Comparison of ENCODE assay signal across 31 mouse cellular contexts in genomic region chr4:55805255-55806051, GRCm38 (mm10).
DNase-seq lines count a peak whose midpoint lies in the region; ATAC-seq and TF ChIP-seq lines count a peak whose summit lies in the region.
"Had no signal": no experiment of that assay in that cellular context is flagged by ENCODE, and none has a peak within 500 bp of the region (broad histone marks: within the 10 kb centered on the region; RNA-seq: fewer than 3 reads in every experiment).

No protein-coding gene starts in this region.

- intact Hi-C loops in gastrocnemius, adult 2 months (cut with DNase I): no loop called here

- peak; percentile 45 for DNase-seq in layer of hippocampus, adult 9-11 months
- DNase-seq in layer of hippocampus, adult 11-12 months (ENCODE audit: low spot score): no peak
- DNase-seq in adipocyte (ENCODE audit: low spot score): peak; percentile 12
- DNase-seq in gastrocnemius, postnatal 10 days: no peak
- no peak for DNase-seq in gastrocnemius, adult 2 months
- DNase-seq: adrenal gland, adult 2 months; B cell, adult 2 months; cerebellum, adult 11-12 months; cerebellum, adult 9-11 months; forebrain, postnatal 0 days; gastrocnemius, postnatal 36 days; heart, postnatal 10 days; kidney, postnatal 14 days; liver, embryonic 13.5 days; lung, adult 2 months; lung, postnatal 10 days; right cerebral cortex, postnatal 4 days had no signal

- no peak for TF ChIP-seq POLR2A in bone marrow, adult 2 months (IDR thresholded peaks at IDR 0.05; ENCODE audit: borderline replicate concordance, control insufficient read depth, low read depth, low read length)

- H3K79me2 ChIP-seq in macrophage (ENCODE audit: inconsistent target): no peaks in the 10 kb centered on the region

- H3K36me3 ChIP-seq in macrophage (ENCODE audit: inconsistent target): no peaks in the 10 kb centered on the region
- H3K36me3 ChIP-seq: embryonic facial prominence, embryonic 10.5 days; embryonic facial prominence, embryonic 15.5 days; forebrain, embryonic 12.5 days; heart, embryonic 13.5 days; hindbrain, embryonic 12.5 days; limb, embryonic 13.5 days; liver, embryonic 13.5 days; midbrain, embryonic 15.5 days; neural tube, embryonic 12.5 days had no signal

- H3K4me1 ChIP-seq in bone marrow, adult 2 months (ENCODE audit: control insufficient read depth, insufficient read depth, low read length): no peaks in the 10 kb centered on the region
- H3K4me1 ChIP-seq: embryonic facial prominence, embryonic 10.5 days; embryonic facial prominence, embryonic 15.5 days; forebrain, embryonic 12.5 days; heart, embryonic 13.5 days; limb, embryonic 13.5 days; liver, embryonic 13.5 days; megakaryocyte, embryonic 14.5 days; neural tube, embryonic 12.5 days had no signal

- 65% methylated on average over 6 of the region's 6 CpGs for WGBS in bone marrow, adult 2 months
- WGBS in macrophage (ENCODE audit: missing documents): 41% methylated on average over 6 of the region's 6 CpGs

- H3K27ac ChIP-seq in bone marrow, adult 2 months (ENCODE audit: control insufficient read depth, insufficient read depth, low read depth, low read length, poor library complexity): peak overlapping the region; percentile 22; the same call in 1 of the 2 replicates
- H3K27ac ChIP-seq in macrophage: peak overlapping the region; percentile 21
- no peak overlapping the region for H3K27ac ChIP-seq in gastrocnemius, adult 2 months
- H3K27ac ChIP-seq: embryonic facial prominence, embryonic 10.5 days; embryonic facial prominence, embryonic 15.5 days; forebrain, embryonic 12.5 days; heart, embryonic 13.5 days; hindbrain, embryonic 12.5 days; left cerebral cortex, adult 2 months; limb, embryonic 13.5 days; liver, embryonic 13.5 days; midbrain, embryonic 15.5 days; neural tube, embryonic 12.5 days had no signal

- no peak for TF ChIP-seq CTCF in bone marrow, adult 2 months (IDR thresholded peaks at IDR 0.05; ENCODE audit: control insufficient read depth, insufficient read depth, low read length)
- no peak for TF ChIP-seq CTCF in gastrocnemius, adult 2 months (IDR thresholded peaks at IDR 0.05)

- no peak for ATAC-seq in megakaryocyte-erythroid progenitor cell, adult 5-6 weeks (replicated peaks; ENCODE audit: low FRiP score, low TSS enrichment, poor library complexity, severe bottlenecking)
- ATAC-seq: forebrain, postnatal 0 days; midbrain, embryonic 15.5 days had no signal

- no peak overlapping the region for H3K4me3 ChIP-seq in bone marrow, adult 2 months (replicated peaks; ENCODE audit: control insufficient read depth, low read depth, low read length)
- H3K4me3 ChIP-seq in macrophage (ENCODE audit: inconsistent target): no peak overlapping the region
- H3K4me3 ChIP-seq in gastrocnemius, adult 2 months: no peak overlapping the region
- H3K4me3 ChIP-seq: embryonic facial prominence, embryonic 10.5 days; embryonic facial prominence, embryonic 15.5 days; forebrain, embryonic 12.5 days; heart, embryonic 13.5 days; hindbrain, embryonic 12.5 days; left cerebral cortex, adult 2 months; limb, embryonic 13.5 days; liver, embryonic 13.5 days; megakaryocyte, embryonic 14.5 days; midbrain, embryonic 15.5 days; myocyte; neural tube, embryonic 12.5 days had no signal

Comparison
In these comparisons a context has a peak if more than half of its experiments do, and no peak if none do; other contexts are left out.
1. DNase-seq: peak in layer of hippocampus, adult 9-11 months (single experiment) and adipocyte (single experiment); none in layer of hippocampus, adult 11-12 months (single experiment), gastrocnemius, postnatal 10 days (single experiment) and gastrocnemius, adult 2 months (single experiment).